Mouse (Mus musculus): Measurements from ENCODE around the gene Ppm1b. TPM values are rescaled to one million over a fixed set of nuclear protein-coding genes. Genes with fewer than 3 reads are reported as not detected.

The Ppm1b gene
- total RNA-seq, 2 experiments from 2014 or later: 84.4 to 86.4 TPM

GRCm38 (mm10) chr17:85059136-85059535 lies 102.6 kb downstream of the Ppm1b start:
- intact Hi-C loops (cut with DNase I): no loop called here
- no peak for DNase-seq

DNA sequence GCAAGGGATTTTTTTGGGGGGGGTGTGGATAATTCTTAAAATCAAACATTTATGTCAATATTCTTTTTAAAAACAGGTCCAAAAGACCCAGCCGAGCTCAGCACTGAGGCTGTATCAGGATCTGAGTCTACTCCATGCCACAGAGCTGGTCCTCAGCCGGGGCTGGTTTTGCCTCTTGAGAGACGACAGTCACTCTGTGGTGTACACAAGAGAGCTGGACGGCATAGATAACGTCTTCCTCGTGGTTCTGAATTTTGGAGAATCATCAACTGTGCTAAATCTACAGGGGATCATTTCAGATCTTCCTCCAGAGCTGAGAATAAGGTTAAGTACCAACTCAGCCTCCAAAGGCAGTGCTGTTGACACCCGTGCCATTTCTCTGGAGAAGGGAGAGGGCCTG lies 107.0 kb downstream of the Ppm1b start:
- DNase-seq: no peak
- intact Hi-C loops (cut with DNase I): no loop called here

GRCm38 (mm10) chr17:85067331-85067730 lies 110.8 kb downstream of the Ppm1b start:
- peak; percentile 10 for DNase-seq
- intact Hi-C loops (cut with DNase I): no loop called here

- intact Hi-C loops (cut with DNase I): no loop called here
- DNase-seq: no peak
Measured at GRCm38 (mm10) chr17:85070658-85071057, 114.1 kb downstream of the Ppm1b start.

- DNase-seq: no peak
- intact Hi-C loops (cut with DNase I): no loop called here
Measured at GRCm38 (mm10) chr17:85071088-85071775, 114.7 kb downstream of the Ppm1b start.

GRCm38 (mm10) chr17:85072383-85072782 lies 115.8 kb downstream of the Ppm1b start:
- intact Hi-C loops (cut with DNase I): no loop called here
- DNase-seq: no peak

DNA sequence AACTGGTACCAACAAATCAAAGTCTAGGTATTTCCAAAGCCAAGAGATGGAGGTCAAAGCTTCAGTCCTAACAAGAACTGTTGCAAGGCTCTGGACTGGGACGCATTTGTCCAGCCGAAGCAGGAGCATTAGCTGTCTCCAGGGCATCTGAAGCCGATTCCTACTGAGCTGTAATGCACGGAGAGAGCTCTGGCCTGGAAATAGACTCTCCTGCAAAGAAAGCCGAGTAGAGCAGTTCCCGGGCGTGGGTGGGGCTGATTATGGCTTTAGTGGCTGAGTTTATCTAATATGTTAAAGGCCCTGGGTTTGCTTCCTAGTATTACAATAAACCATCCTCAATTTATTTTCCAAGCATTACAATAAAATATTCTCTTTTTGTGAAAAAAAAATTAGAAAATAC lies 116.7 kb downstream of the Ppm1b start:
- intact Hi-C loops (cut with DNase I): no loop called here
- DNase-seq: no peak

Other genes starting within 250 kb of the Ppm1b start
- gene Lrpprc, start 166.0 kb upstream of the Ppm1b start, total RNA-seq (2021): 10 to 100 TPM; 64.8 to 67.7 TPM
- under 1 TPM in 1 of 2 experiments, not detected in 1; 0.32 TPM for gene Slc3a1, start 71.6 kb downstream of the Ppm1b start, total RNA-seq (2021)
- gene Prepl, start 133.5 kb downstream of the Ppm1b start, total RNA-seq (2021): 100 to 1,000 TPM; 202 to 216 TPM
- gene Camkmt, start 133.8 kb downstream of the Ppm1b start, total RNA-seq (2021): 10 to 100 TPM; 13.1 to 14.6 TPM